Mouse (Mus musculus): ENCODE data around the gene Gm49405. TPM values are rescaled to one million over a fixed set of nuclear protein-coding genes. Genes with fewer than 3 reads are reported as not detected.
"Not testable (repeated sequence)": the region's sequence is repeated elsewhere in the genome, so short reads cannot be mapped to it uniquely, and the experiment has no call there.

Gm49405 gene
- total RNA-seq, 2 experiments from 2014 or later: 0.49 to 0.74 TPM

DNA sequence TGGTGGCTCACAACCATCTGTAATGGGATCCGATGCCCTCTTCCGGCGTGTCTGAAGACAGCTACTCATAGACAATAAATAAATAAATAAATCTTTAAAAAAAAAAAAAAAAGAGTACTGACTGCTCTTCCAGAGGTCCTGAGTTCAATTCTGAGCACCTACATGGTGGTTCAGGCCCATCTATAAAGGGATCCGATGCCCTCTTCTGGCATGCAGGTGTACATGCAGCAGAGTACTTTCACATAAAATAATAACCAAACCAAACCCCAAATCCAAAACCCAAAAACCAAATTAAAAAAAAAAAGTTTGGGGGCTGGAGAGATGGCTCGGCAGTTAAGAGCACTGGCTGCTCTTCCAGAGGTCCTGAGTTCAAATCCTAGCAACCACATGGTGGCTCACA, 48.6 kb downstream of the Gm49405 start:
- not testable (repeated sequence) for DNase-seq (ENCODE audit: low spot score in 2 of 2)

DNA sequence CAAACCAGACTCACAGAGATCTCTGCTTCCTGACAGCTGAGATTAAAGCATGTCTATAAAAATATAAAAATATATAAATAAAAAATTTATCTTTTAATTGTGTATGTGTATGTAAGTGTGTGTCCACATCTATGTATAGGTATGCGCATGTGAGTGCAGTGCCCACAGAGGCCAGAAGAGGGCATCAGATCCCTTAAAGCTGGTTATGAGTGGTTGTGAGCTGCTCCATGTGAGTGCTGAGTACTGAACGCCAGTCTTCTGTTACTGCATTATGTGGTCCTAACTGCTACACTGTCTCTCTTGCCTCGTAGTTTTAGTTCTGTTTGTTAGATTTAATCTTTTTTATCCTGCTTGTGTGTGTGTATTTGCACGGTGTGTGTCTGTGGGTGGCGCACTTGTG, 50.6 kb downstream of the Gm49405 start:
- DNase-seq (ENCODE audit: low spot score in 2 of 2): no peak

DNA sequence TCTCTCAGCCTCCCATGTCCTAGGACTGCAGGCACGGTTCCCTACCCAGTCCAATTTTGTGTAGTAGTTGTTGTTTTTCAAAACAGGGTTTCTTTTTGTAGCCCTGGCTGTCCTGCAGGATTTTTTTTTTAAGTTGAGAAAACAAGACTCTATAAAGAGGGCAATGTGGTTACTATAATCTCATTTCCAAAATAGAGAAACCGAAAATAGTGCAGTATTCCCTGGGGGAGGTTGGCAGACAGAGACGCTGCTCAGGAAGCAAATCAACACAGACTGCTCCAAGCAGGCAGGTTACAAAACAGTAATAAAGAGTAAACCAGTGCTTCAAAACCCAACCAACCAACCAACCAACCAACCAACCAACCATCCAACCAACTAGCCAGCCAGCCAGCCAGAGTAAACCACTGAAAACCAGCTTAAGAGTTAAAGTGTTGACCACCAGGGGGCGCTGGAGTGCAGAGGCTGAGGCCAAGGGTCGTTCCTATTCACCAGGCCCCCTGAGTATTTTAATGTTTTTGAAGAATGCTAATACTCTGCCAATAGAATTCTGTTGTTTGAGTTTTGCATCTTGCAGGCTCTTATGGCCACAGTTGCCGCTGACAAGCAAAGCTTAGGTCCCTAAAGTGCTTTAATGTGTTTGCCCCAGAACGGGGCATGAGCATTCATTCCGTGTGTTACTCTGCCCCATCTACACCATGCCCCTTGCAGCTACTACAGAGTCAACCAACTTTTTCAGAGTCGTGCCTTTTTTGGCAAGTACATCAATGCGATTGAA, 51.5 kb downstream of the Gm49405 start:
- peak; percentile 70 to 80 for DNase-seq (ENCODE audit: low spot score in 2 of 2)

DNA sequence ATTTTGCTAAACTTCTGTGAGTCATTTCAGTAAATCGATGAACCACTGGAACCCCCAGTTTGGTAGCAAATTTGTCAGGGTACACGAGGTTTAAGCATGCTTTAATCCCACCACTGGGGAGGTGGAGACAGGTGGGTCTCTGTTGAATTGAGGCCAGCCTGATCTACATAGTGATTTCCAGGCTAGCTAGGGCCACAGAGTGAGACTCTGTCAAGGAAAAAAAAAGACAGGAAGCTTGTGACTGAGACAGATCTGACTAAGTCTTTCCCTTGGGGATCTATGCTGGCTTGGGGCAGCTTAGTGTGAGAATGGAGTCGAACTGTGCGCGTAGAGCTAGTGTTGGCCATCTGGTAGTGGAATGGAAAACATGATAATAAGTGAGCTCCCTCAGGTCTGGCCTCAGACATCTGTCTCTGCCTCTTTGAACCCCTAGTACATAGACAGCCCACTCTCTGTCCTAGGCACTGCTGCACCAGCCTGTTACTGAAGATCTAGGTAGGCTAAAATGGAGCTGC, 52.1 kb downstream of the Gm49405 start:
- no peak for DNase-seq (ENCODE audit: low spot score in 2 of 2)

DNA sequence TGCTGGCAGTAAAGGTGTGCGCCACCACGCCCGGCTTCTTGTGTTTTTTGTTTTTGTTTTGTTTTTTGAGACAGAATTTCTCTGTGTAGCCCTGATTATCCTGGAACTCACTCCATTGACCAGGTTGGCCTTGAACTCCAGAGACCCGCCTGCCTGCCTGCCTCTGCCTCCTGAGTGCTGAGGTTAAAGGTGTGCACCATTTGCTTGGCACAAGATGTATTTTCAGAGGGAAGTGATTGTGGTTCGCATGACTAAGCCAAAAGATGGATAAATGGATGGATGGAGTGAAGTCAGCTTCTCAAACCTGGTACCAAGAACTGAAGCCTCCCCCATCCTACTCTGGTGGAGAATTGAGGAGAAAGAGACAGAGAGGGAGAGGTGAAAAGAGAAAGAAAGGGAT, 54.2 kb downstream of the Gm49405 start:
- DNase-seq (ENCODE audit: low spot score in 2 of 2): no peak

Other genes with a start within 250 kb of the Gm49405 start
- gene Kmt5b, start 233.2 kb upstream of the Gm49405 start, total RNA-seq (2021): 10 to 100 TPM; 34.5 to 37.1 TPM
- 10 to 100 TPM; 13.6 to 14.9 TPM for gene Chka, start 148.9 kb upstream of the Gm49405 start, total RNA-seq (2021)
- 10 to 100 TPM; 25.9 to 34.5 TPM for gene Tcirg1, start 93.5 kb upstream of the Gm49405 start, total RNA-seq (2021)
- 100 to 1,000 TPM; 182 to 186 TPM for gene Ndufs8, start 87.9 kb upstream of the Gm49405 start, total RNA-seq (2021)
- gene Aldh3b1, start 70.8 kb upstream of the Gm49405 start, total RNA-seq (2021): 1 to 10 TPM; 6.7 to 7.1 TPM
- 10 to 100 TPM; 25.8 to 26.8 TPM for gene Unc93b1, start 65.4 kb upstream of the Gm49405 start, total RNA-seq (2021)
- gene Aldh3b3, start 42.0 kb upstream of the Gm49405 start, total RNA-seq (2021): under 1 TPM; 0.08 to 0.12 TPM
- gene Aldh3b2, start 28.3 kb upstream of the Gm49405 start, total RNA-seq (2021): 1 to 10 TPM in 1 of 2 experiments, under 1 TPM in 1; 0.88 to 1.7 TPM
- 1 to 10 TPM; 7.0 to 7.6 TPM for gene Acy3, start 14.1 kb upstream of the Gm49405 start, total RNA-seq (2021)
- not detected for gene Tbx10, start 7.9 kb upstream of the Gm49405 start, total RNA-seq (2021)
- gene Nudt8, start within 50 bp of the Gm49405 start, total RNA-seq (2021): 10 to 100 TPM; 18.5 to 19.0 TPM
- gene Doc2g, start 2.7 kb downstream of the Gm49405 start, total RNA-seq (2021): 1 to 10 TPM; 1.1 to 2.4 TPM
- 100 to 1,000 TPM; 314 to 350 TPM for gene Ndufv1, start 12.2 kb downstream of the Gm49405 start, total RNA-seq (2021)
- gene Gstp1, start 37.4 kb downstream of the Gm49405 start, total RNA-seq (2021): 100 to 1,000 TPM; 205 to 221 TPM
- 10 to 100 TPM; 40.2 to 49.5 TPM for gene Gstp2, start 45.4 kb downstream of the Gm49405 start, total RNA-seq (2021)
- 1 to 10 TPM in 1 of 2 experiments, not detected in 1; 1.1 TPM for gene Gstp3, start 58.9 kb downstream of the Gm49405 start, total RNA-seq (2021)
- not detected for gene Cabp2, start 81.0 kb downstream of the Gm49405 start, total RNA-seq (2021)
- gene Cdk2ap2, start 96.6 kb downstream of the Gm49405 start, total RNA-seq (2021): 10 to 100 TPM; 22.9 to 23.9 TPM
- 1 to 10 TPM; 6.1 to 7.3 TPM for gene Pitpnm1, start 99.4 kb downstream of the Gm49405 start, total RNA-seq (2021)
- 10 to 100 TPM; 49.9 to 61.1 TPM for gene Aip, start 125.2 kb downstream of the Gm49405 start, total RNA-seq (2021)
- gene Gpr152, start 139.2 kb downstream of the Gm49405 start, total RNA-seq (2021): not detected
- gene Cabp4, start 143.4 kb downstream of the Gm49405 start, total RNA-seq (2021): not detected
- gene Coro1b, start 148.0 kb downstream of the Gm49405 start, total RNA-seq (2021): 10 to 100 TPM; 73.6 to 74.5 TPM
- 1 to 10 TPM; 1.9 to 2.2 TPM for gene Ptprcap, start 153.0 kb downstream of the Gm49405 start, total RNA-seq (2021)
- gene Rps6kb2, start 162.7 kb downstream of the Gm49405 start, total RNA-seq (2021): 10 to 100 TPM; 34.7 to 38.0 TPM
- gene Carns1, start 174.9 kb downstream of the Gm49405 start, total RNA-seq (2021): 10 to 100 TPM; 65.5 to 69.4 TPM
- gene Tbc1d10c, start 190.7 kb downstream of the Gm49405 start, total RNA-seq (2021): 1 to 10 TPM; 5.1 to 5.2 TPM
- gene Ppp1ca, start 191.4 kb downstream of the Gm49405 start, total RNA-seq (2021): 100 to 1,000 TPM; 432 to 472 TPM
- gene Rad9a, start 201.0 kb downstream of the Gm49405 start, total RNA-seq (2021): 1 to 10 TPM; 7.3 to 8.3 TPM
- gene Clcf1, start 213.6 kb downstream of the Gm49405 start, total RNA-seq (2021): 1 to 10 TPM; 1.6 to 2.7 TPM
- not detected for gene AC109138.7, start 213.7 kb downstream of the Gm49405 start, total RNA-seq (2021)
- 10 to 100 TPM; 31.4 to 34.3 TPM for gene Pold4, start 231.3 kb downstream of the Gm49405 start, total RNA-seq (2021)